Comparison of ENCODE assay signal across 8 mouse cellular contexts in the genomic region with DNA sequence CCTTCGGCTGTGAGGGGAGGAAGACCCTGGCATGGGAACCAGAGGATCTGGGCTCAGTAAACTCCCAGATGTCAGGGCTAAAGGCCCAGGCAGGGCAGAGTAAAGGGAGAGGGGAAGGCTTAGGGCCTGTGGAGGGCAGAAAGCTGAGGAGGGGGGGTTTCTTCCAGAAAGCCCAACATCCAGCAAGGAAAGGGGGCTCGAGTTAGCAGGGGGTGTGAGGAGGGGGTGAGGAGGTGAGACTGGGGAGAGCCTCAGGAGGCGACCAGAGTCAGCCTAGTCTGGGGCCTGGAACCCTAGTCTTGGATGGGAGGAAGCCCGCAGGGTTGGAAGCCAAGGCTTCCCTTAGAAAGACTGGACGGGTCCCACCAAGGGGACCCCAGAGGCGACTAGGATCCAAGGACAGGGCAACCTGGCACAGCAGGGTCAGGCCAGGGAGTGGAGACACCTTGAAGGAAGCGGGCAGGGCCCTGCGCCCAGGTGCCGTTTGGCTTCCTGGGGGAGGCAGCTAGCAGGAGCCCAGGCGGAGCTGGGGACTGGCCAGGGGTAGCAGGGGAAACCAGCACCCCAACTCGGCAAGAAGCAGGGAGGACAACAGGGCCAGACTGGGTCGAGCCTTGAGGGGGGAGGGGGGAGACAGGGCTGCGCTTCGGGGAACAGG. TPM values are rescaled to one million over a fixed set of nuclear protein-coding genes. Genes with fewer than 3 reads are reported as not detected.
DNase-seq lines count a peak whose midpoint lies in the region; ATAC-seq and TF ChIP-seq lines count a peak whose summit lies in the region.

No protein-coding gene starts in this region.

- ATAC-seq in heart, embryonic 16.5 days (replicated peaks; ENCODE audit: extremely low read depth, insufficient read depth, low FRiP score): no peak
- no peak for ATAC-seq in G1E (ENCODE audit: extremely low read depth, insufficient number of reproducible peaks, low FRiP score, poor library complexity, severe bottlenecking)
- ATAC-seq in forebrain, embryonic 12.5 days (ENCODE audit: low FRiP score): no peak
- ATAC-seq in liver, embryonic 15.5 days (ENCODE audit: insufficient read depth): no peak

- no peaks in the 10 kb centered on the region for H3K36me3 ChIP-seq in heart, embryonic 16.5 days (ENCODE audit: control insufficient read depth, insufficient read depth)
- peaks cover 35% of the 10 kb centered on the region for H3K36me3 ChIP-seq in G1E (replicated peaks)
- H3K36me3 ChIP-seq in forebrain, embryonic 12.5 days (replicated peaks): peaks cover 9% of the 10 kb centered on the region
- H3K36me3 ChIP-seq in liver, embryonic 15.5 days (replicated peaks): no peaks in the 10 kb centered on the region

- peak overlapping the region; percentile 90 for H3K9ac ChIP-seq in heart, embryonic 16.5 days (ENCODE audit: low read length)
- peak overlapping the region; percentile 93 for H3K9ac ChIP-seq in forebrain, embryonic 12.5 days
- H3K9ac ChIP-seq in liver, embryonic 15.5 days: peak overlapping the region; percentile 73

- H3K4me1 ChIP-seq in heart, embryonic 16.5 days (ENCODE audit: control insufficient read depth, insufficient read depth, low read length): peaks cover 24% of the 10 kb centered on the region
- peaks cover 48% of the 10 kb centered on the region for H3K4me1 ChIP-seq in G1E (ENCODE audit: insufficient read depth, low read depth, low read length)
- H3K4me1 ChIP-seq in forebrain, embryonic 12.5 days: peaks cover 31% of the 10 kb centered on the region
- peaks cover 43% of the 10 kb centered on the region for H3K4me1 ChIP-seq in liver, embryonic 15.5 days (replicated peaks)

- no peaks in the 10 kb centered on the region for H3K27me3 ChIP-seq in heart, embryonic 16.5 days (ENCODE audit: control insufficient read depth, insufficient read depth, low read length)
- peaks cover 6% of the 10 kb centered on the region; the same call in 1 of the 2 replicates for H3K27me3 ChIP-seq in G1E (ENCODE audit: insufficient read depth, low read length)
- H3K27me3 ChIP-seq in forebrain, embryonic 12.5 days: peaks cover 10% of the 10 kb centered on the region
- peaks cover 2% of the 10 kb centered on the region for H3K27me3 ChIP-seq in liver, embryonic 15.5 days

- peak overlapping the region; percentile 96 for H3K4me2 ChIP-seq in heart, embryonic 16.5 days (ENCODE audit: low read depth, low read length)
- peak overlapping the region; percentile 98 for H3K4me2 ChIP-seq in forebrain, embryonic 12.5 days
- H3K4me2 ChIP-seq in liver, embryonic 15.5 days: peak overlapping the region; percentile 90

- intact Hi-C loops in heart, postnatal 25 days (cut with DNase I): loop anchor here (5.0 kb wide), 1 partner anchor 115 kb away; no protein-coding TSS in a partner anchor

- TF ChIP-seq CTCF in G1E (IDR thresholded peaks at IDR 0.05; ENCODE audit: low read depth, low read length): no peak

- DNase-seq in heart, postnatal 25 days (ENCODE audit: low spot score): no peak
- no peak for DNase-seq in G1E (ENCODE audit: low spot score)
- DNase-seq in gastrocnemius, postnatal 4 days (ENCODE audit: low spot score in 2 of 2): no peak
- no peak for DNase-seq in right cerebral cortex, postnatal 4 days
- DNase-seq in adrenal gland, adult 18-20 months (ENCODE audit: low spot score in 2 of 2): no peak

- peak overlapping the region; percentile 81 for H3K27ac ChIP-seq in heart, embryonic 16.5 days (ENCODE audit: low read length)
- peak overlapping the region; percentile 80; the same call in 1 of the 2 replicates for H3K27ac ChIP-seq in forebrain, embryonic 12.5 days
- H3K27ac ChIP-seq in liver, embryonic 15.5 days (replicated peaks): 0 out of 2 replicates have a peak overlapping the region, but pooled peaks have one; percentile 29

- WGBS in heart, embryonic 16.5 days: 6% methylated on average over 14 of the region's 14 CpGs
- WGBS in forebrain, embryonic 12.5 days: 9% methylated on average over 14 of the region's 14 CpGs
- WGBS in liver, embryonic 15.5 days (ENCODE audit: insufficient replicate concordance): 11% methylated on average over 14 of the region's 14 CpGs

- H3K9me3 ChIP-seq in heart, embryonic 16.5 days (replicated peaks; ENCODE audit: control insufficient read depth, low read length): no peaks in the 10 kb centered on the region
- H3K9me3 ChIP-seq in G1E (replicated peaks): no peaks in the 10 kb centered on the region
- no peaks in the 10 kb centered on the region for H3K9me3 ChIP-seq in forebrain, embryonic 12.5 days
- no peaks in the 10 kb centered on the region for H3K9me3 ChIP-seq in liver, embryonic 15.5 days (replicated peaks)

- peak overlapping the region; percentile 86 for H3K4me3 ChIP-seq in heart, embryonic 16.5 days (ENCODE audit: low read length)
- H3K4me3 ChIP-seq in G1E (ENCODE audit: low read depth, low read length): peak overlapping the region; percentile 81
- peak overlapping the region; percentile 96 for H3K4me3 ChIP-seq in forebrain, embryonic 12.5 days (replicated peaks)
- peak overlapping the region; percentile 77 for H3K4me3 ChIP-seq in liver, embryonic 15.5 days (replicated peaks)

RNA-seq across cellular contexts. Expression of a gene that starts 1.1 kb away (rescaled TPM):
- 4.5 and 6.2 TPM in 2 replicates for polyA plus RNA-seq in heart, embryonic 16.5 days (2015; fragmentation: Nextera tagmentation; extraction: Ambion mirVana)
- 10 to 100 TPM; 22.3 to 24.3 TPM for total RNA-seq in heart, postnatal 25 days (2021)
- 17.8 and 21.3 TPM in 2 replicates for total RNA-seq in G1E (2014; fragmentation: Nextera tagmentation)
- total RNA-seq in G1E (2017): 2.7 and 4.3 TPM in 2 replicates
- 34.7 and 46.5 TPM in 2 replicates for polyA plus RNA-seq in G1E (2012)
- 14.0 and 14.3 TPM in 2 replicates for polyA plus RNA-seq in forebrain, embryonic 12.5 days (2016; fragmentation: Nextera tagmentation; extraction: Ambion mirVana)
- polyA plus RNA-seq in liver, embryonic 15.5 days (2015; fragmentation: Nextera tagmentation; extraction: Ambion mirVana): 1.2 and 1.6 TPM in 2 replicates
- 10 to 100 TPM; 18.9 to 20.5 TPM for total RNA-seq in gastrocnemius, postnatal 4 days (2021)
- total RNA-seq in adrenal gland, adult 18-20 months (2021): 10 to 100 TPM; 35.9 to 54.0 TPM

RNA-seq across cellular contexts. Expression of a gene that starts 5.6 kb away (rescaled TPM):
- 0.50 and 0.59 TPM in 2 replicates for polyA plus RNA-seq in heart, embryonic 16.5 days (2015; fragmentation: Nextera tagmentation; extraction: Ambion mirVana)
- 1 to 10 TPM; 1.2 to 1.3 TPM for total RNA-seq in heart, postnatal 25 days (2021)
- total RNA-seq in G1E (2014; fragmentation: Nextera tagmentation): not detected in 2 replicates
- not detected in 2 replicates for total RNA-seq in G1E (2017)
- polyA plus RNA-seq in G1E (2012): 0.02 TPM in 1 of 2 replicates, not detected in the other
- polyA plus RNA-seq in forebrain, embryonic 12.5 days (2016; fragmentation: Nextera tagmentation; extraction: Ambion mirVana): 0.51 and 0.69 TPM in 2 replicates
- 0.85 and 1.2 TPM in 2 replicates for polyA plus RNA-seq in liver, embryonic 15.5 days (2015; fragmentation: Nextera tagmentation; extraction: Ambion mirVana)
- under 1 TPM; 0.65 to 0.83 TPM for total RNA-seq in gastrocnemius, postnatal 4 days (2021)
- total RNA-seq in adrenal gland, adult 18-20 months (2021): 10 to 100 TPM; 31.7 to 36.8 TPM

RNA-seq across cellular contexts. Expression of a gene that starts 50.6 kb away (rescaled TPM):
- 1.6 and 1.7 TPM in 2 replicates for polyA plus RNA-seq in heart, embryonic 16.5 days (2015; fragmentation: Nextera tagmentation; extraction: Ambion mirVana)
- 1 to 10 TPM; 2.3 to 2.4 TPM for total RNA-seq in heart, postnatal 25 days (2021)
- total RNA-seq in G1E (2014; fragmentation: Nextera tagmentation): 4.6 and 5.2 TPM in 2 replicates
- 4.2 and 5.2 TPM in 2 replicates for total RNA-seq in G1E (2017)
- polyA plus RNA-seq in G1E (2012): 5.7 and 6.0 TPM in 2 replicates
- 3.5 and 3.9 TPM in 2 replicates for polyA plus RNA-seq in forebrain, embryonic 12.5 days (2016; fragmentation: Nextera tagmentation; extraction: Ambion mirVana)
- 0.79 and 1.1 TPM in 2 replicates for polyA plus RNA-seq in liver, embryonic 15.5 days (2015; fragmentation: Nextera tagmentation; extraction: Ambion mirVana)
- 1 to 10 TPM; 1.9 to 2.3 TPM for total RNA-seq in gastrocnemius, postnatal 4 days (2021)
- 10 to 100 TPM in 1 of 2 experiments, 1 to 10 TPM in 1; 8.4 to 10.0 TPM for total RNA-seq in adrenal gland, adult 18-20 months (2021)

RNA-seq across cellular contexts. Expression of a gene that starts 50.7 kb away (rescaled TPM):
- 73.2 and 83.4 TPM in 2 replicates for polyA plus RNA-seq in heart, embryonic 16.5 days (2015; fragmentation: Nextera tagmentation; extraction: Ambion mirVana)
- 10 to 100 TPM; 35.6 to 35.9 TPM for total RNA-seq in heart, postnatal 25 days (2021)
- 87.2 and 92.8 TPM in 2 replicates for total RNA-seq in G1E (2014; fragmentation: Nextera tagmentation)
- total RNA-seq in G1E (2017): 141 and 200 TPM in 2 replicates
- 537 and 654 TPM in 2 replicates for polyA plus RNA-seq in G1E (2012)
- 43.6 and 47.5 TPM in 2 replicates for polyA plus RNA-seq in forebrain, embryonic 12.5 days (2016; fragmentation: Nextera tagmentation; extraction: Ambion mirVana)
- 41.2 and 42.0 TPM in 2 replicates for polyA plus RNA-seq in liver, embryonic 15.5 days (2015; fragmentation: Nextera tagmentation; extraction: Ambion mirVana)
- total RNA-seq in gastrocnemius, postnatal 4 days (2021): 10 to 100 TPM; 27.3 to 30.6 TPM
- total RNA-seq in adrenal gland, adult 18-20 months (2021): 10 to 100 TPM; 70.0 to 92.4 TPM

RNA-seq across cellular contexts. Expression of a gene that starts 53.0 kb away (rescaled TPM):
- 2,882 and 3,117 TPM in 2 replicates for polyA plus RNA-seq in heart, embryonic 16.5 days (2015; fragmentation: Nextera tagmentation; extraction: Ambion mirVana)
- 1,000 to 10,000 TPM; 4,463 to 5,048 TPM for total RNA-seq in heart, postnatal 25 days (2021)
- not detected in 2 replicates for total RNA-seq in G1E (2014; fragmentation: Nextera tagmentation)
- 0.05 and 0.12 TPM in 2 replicates for total RNA-seq in G1E (2017)
- not detected in 2 replicates for polyA plus RNA-seq in G1E (2012)
- not detected in 2 replicates for polyA plus RNA-seq in forebrain, embryonic 12.5 days (2016; fragmentation: Nextera tagmentation; extraction: Ambion mirVana)
- 32.2 and 49.9 TPM in 2 replicates for polyA plus RNA-seq in liver, embryonic 15.5 days (2015; fragmentation: Nextera tagmentation; extraction: Ambion mirVana)
- total RNA-seq in gastrocnemius, postnatal 4 days (2021): over 10,000 TPM; 12,501 to 12,915 TPM
- total RNA-seq in adrenal gland, adult 18-20 months (2021): 10 to 100 TPM in 1 of 2 experiments, not detected in 1; 14.7 TPM

Comparison
In these comparisons a context has a peak if more than half of its experiments do, and no peak if none do; other contexts are left out.
1. H3K27ac ChIP-seq: peak in every context shown above with its lines; median percentile 81 in heart, embryonic 16.5 days; 80 in forebrain, embryonic 12.5 days; 29 in liver, embryonic 15.5 days.
2. RNA of a gene that starts 5.6 kb away (total RNA-seq): 31.7 to 36.8 TPM in adrenal gland, adult 18-20 months; 1.2 to 1.3 TPM in heart, postnatal 25 days, 0.65 to 0.83 TPM in gastrocnemius, postnatal 4 days and not detected in G1E; every median in the first group is over 10 times any median in the second.
3. Peak in every context shown above with its lines, with median percentiles within 50 percentile points of each other: H3K4me2 ChIP-seq, H3K4me3 ChIP-seq and H3K9ac ChIP-seq.